In the genomic region with DNA sequence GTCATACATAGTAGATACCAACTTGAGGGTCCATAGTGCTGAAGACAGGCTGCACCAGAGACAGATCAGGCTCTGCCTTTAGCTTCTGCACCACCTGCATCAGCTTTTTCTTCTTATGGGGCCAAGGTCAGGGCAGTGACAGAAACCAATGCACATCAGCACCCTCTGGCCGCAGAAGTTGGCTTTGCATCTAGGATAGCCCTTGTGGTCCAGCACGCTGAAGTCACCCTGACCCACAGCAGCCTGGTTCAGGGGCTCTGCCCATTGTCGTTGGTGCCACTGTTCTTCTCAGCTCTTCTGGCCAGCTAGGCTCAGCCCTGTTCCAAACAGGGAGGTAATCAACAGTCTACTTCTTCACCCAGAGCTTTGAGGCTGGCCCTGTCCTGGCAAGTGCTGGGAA, we compare ENCODE assay signal across 10 mouse cellular contexts.
A peak's percentile ranks its signal among the peaks of the same experiment; 100 is the strongest.
DNase-seq lines count a peak whose midpoint lies in the region; ATAC-seq and TF ChIP-seq lines count a peak whose summit lies in the region.
"Had no signal": no experiment of that assay in that cellular context is flagged by ENCODE, and none has a peak within 500 bp of the region (broad histone marks: within the 10 kb centered on the region; RNA-seq: fewer than 3 reads in every experiment).

No protein-coding gene starts in this region.

- no peak overlapping the region for H3K4me3 ChIP-seq in intestine, postnatal 0 days (ENCODE audit: low read depth, low read length)
- H3K4me3 ChIP-seq in intestine, embryonic 16.5 days (ENCODE audit: low read length), result no peak overlapping the region
- no peak overlapping the region for H3K4me3 ChIP-seq in ES-E14 (ENCODE audit: insufficient read depth in 1 of 2, low read depth in 1 of 2, low read length in 2 of 2, poor library complexity in 1 of 2, severe bottlenecking in 1 of 2)
- no peak overlapping the region for H3K4me3 ChIP-seq in limb, embryonic 10.5 days
- no peak overlapping the region for H3K4me3 ChIP-seq in forebrain, embryonic 15.5 days
- H3K4me3 ChIP-seq: myocyte had no signal

- no peaks in the 10 kb centered on the region for H3K36me3 ChIP-seq in intestine, postnatal 0 days (ENCODE audit: control insufficient read depth, insufficient read depth)
- no peaks in the 10 kb centered on the region for H3K36me3 ChIP-seq in intestine, embryonic 16.5 days (ENCODE audit: control insufficient read depth, insufficient read depth, low read length)
- no peaks in the 10 kb centered on the region for H3K36me3 ChIP-seq in ES-E14 (ENCODE audit: control insufficient read depth, insufficient read depth, low read length, poor library complexity, severe bottlenecking)
- H3K36me3 ChIP-seq in limb, embryonic 10.5 days, result no peaks in the 10 kb centered on the region
- H3K36me3 ChIP-seq in forebrain, embryonic 15.5 days, result no peaks in the 10 kb centered on the region

- H3K27ac ChIP-seq in intestine, postnatal 0 days (ENCODE audit: low read depth, low read length), result no peak overlapping the region
- H3K27ac ChIP-seq in intestine, embryonic 16.5 days (ENCODE audit: low read length), result no peak overlapping the region
- H3K27ac ChIP-seq in ES-E14 (ENCODE audit: insufficient read depth, low read depth, low read length, poor library complexity, severe bottlenecking), result no peak overlapping the region
- H3K27ac ChIP-seq in limb, embryonic 10.5 days, result no peak overlapping the region
- H3K27ac ChIP-seq in forebrain, embryonic 15.5 days (replicated peaks), result no peak overlapping the region

- TF ChIP-seq CTCF in intestine, postnatal 0 days (IDR thresholded peaks at IDR 0.05; ENCODE audit: low read depth), result peak; percentile 50

- H3K27me3 ChIP-seq in intestine, postnatal 0 days (replicated peaks; ENCODE audit: control insufficient read depth, insufficient read depth, low read length), result no peaks in the 10 kb centered on the region
- H3K27me3 ChIP-seq in intestine, embryonic 16.5 days (replicated peaks; ENCODE audit: control insufficient read depth, insufficient read depth, low read length), result no peaks in the 10 kb centered on the region
- no peaks in the 10 kb centered on the region for H3K27me3 ChIP-seq in limb, embryonic 10.5 days (ENCODE audit: low read depth, poor library complexity, severe bottlenecking)
- no peaks in the 10 kb centered on the region for H3K27me3 ChIP-seq in forebrain, embryonic 15.5 days

- WGBS in intestine, postnatal 0 days, result 63% methylated on average over 3 of the region's 3 CpGs
- 78% methylated on average over 3 of the region's 3 CpGs for WGBS in intestine, embryonic 16.5 days
- 64% methylated on average over 3 of the region's 3 CpGs for WGBS in limb, embryonic 10.5 days
- 72% methylated on average over 3 of the region's 3 CpGs for WGBS in forebrain, embryonic 15.5 days

- peak; percentile 0 for DNase-seq in adrenal gland, adult 8-10 months
- DNase-seq in adrenal gland, postnatal 4 days (ENCODE audit: low spot score in 2 of 2), result no peak
- no peak for DNase-seq in ES-E14 (ENCODE audit: low read depth, low spot score)
- DNase-seq in limb, embryonic 10.5 days (ENCODE audit: low spot score), result peak; percentile 27
- DNase-seq in natural killer cell, adult 2 months (ENCODE audit: low spot score in 2 of 2), result no peak
- DNase-seq: cerebellum, adult 18-20 months had no signal

- no peaks in the 10 kb centered on the region for H3K9me3 ChIP-seq in intestine, postnatal 0 days (ENCODE audit: control insufficient read depth)
- H3K9me3 ChIP-seq in intestine, embryonic 16.5 days (ENCODE audit: control insufficient read depth, low read length), result no peaks in the 10 kb centered on the region
- no peaks in the 10 kb centered on the region for H3K9me3 ChIP-seq in ES-E14 (ENCODE audit: control insufficient read depth, insufficient read depth, low read depth, low read length)
- H3K9me3 ChIP-seq in limb, embryonic 10.5 days (replicated peaks), result no peaks in the 10 kb centered on the region
- H3K9me3 ChIP-seq in forebrain, embryonic 15.5 days, result no peaks in the 10 kb centered on the region

- no peak overlapping the region for H3K4me2 ChIP-seq in intestine, postnatal 0 days (replicated peaks; ENCODE audit: low read depth)
- H3K4me2 ChIP-seq in intestine, embryonic 16.5 days (ENCODE audit: low read depth, low read length), result no peak overlapping the region
- no peak overlapping the region for H3K4me2 ChIP-seq in forebrain, embryonic 15.5 days (replicated peaks)

- in situ Hi-C loops in ES-E14 (cut with MboI; ENCODE audit: low sequenced_read_pairs in 2 of 2, unreplicated experiment in 2 of 2), result no loop called here

- H3K9ac ChIP-seq in intestine, postnatal 0 days (ENCODE audit: low read depth, low read length), result no peak overlapping the region
- no peak overlapping the region for H3K9ac ChIP-seq in intestine, embryonic 16.5 days (ENCODE audit: low read depth, low read length)
- H3K9ac ChIP-seq in ES-E14 (ENCODE audit: insufficient read depth, low read depth, low read length, poor library complexity, severe bottlenecking), result no peak overlapping the region
- H3K9ac ChIP-seq in forebrain, embryonic 15.5 days (replicated peaks), result no peak overlapping the region

- ATAC-seq in intestine, postnatal 0 days, result no peak
- ATAC-seq in intestine, embryonic 16.5 days, result no peak
- no peak for ATAC-seq in forebrain, embryonic 15.5 days (replicated peaks)

- H3K4me1 ChIP-seq in intestine, postnatal 0 days (replicated peaks; ENCODE audit: control insufficient read depth, insufficient read depth, low read length), result no peaks in the 10 kb centered on the region
- no peaks in the 10 kb centered on the region for H3K4me1 ChIP-seq in intestine, embryonic 16.5 days (ENCODE audit: control insufficient read depth, insufficient read depth, low read length)
- no peaks in the 10 kb centered on the region for H3K4me1 ChIP-seq in ES-E14 (ENCODE audit: control insufficient read depth in 2 of 2, insufficient read depth in 2 of 2, low read length in 2 of 2, poor library complexity in 1 of 2)
- H3K4me1 ChIP-seq in limb, embryonic 10.5 days, result no peaks in the 10 kb centered on the region
- no peaks in the 10 kb centered on the region for H3K4me1 ChIP-seq in forebrain, embryonic 15.5 days

TF ChIP-seq in ES-E14, 5 proteins besides CTCF, POLR2A, EP300 and RAD21:
- peak; percentile 13; the same call in 1 of the 2 replicates for TF ChIP-seq ZC3H11A (IDR thresholded peaks at IDR 0.05; ENCODE audit: borderline replicate concordance, low read depth, low read length)
- no peak for TF ChIP-seq CHD2 (IDR thresholded peaks at IDR 0.05; ENCODE audit: low read depth, low read length)
- TF ChIP-seq ZNF384 (IDR thresholded peaks at IDR 0.05; ENCODE audit: low read depth, low read length), result no peak

Comparison
In these comparisons a context has a peak if more than half of its experiments do, and no peak if none do; other contexts are left out.
1. DNase-seq: peak in adrenal gland, adult 8-10 months (single experiment) and limb, embryonic 10.5 days (single experiment); none in adrenal gland, postnatal 4 days (0 of 2), ES-E14 (single experiment) and natural killer cell, adult 2 months (0 of 2).